Mouse (Mus musculus) kidney, adult 9 months (tissue): ENCODE results near the gene Tnk2.
"Not testable (repeated sequence)": the region's sequence is repeated elsewhere in the genome, so short reads cannot be mapped to it uniquely, and the experiment has no call there.

ENCODE experiments used
- DNase-seq: peaks from one replicate; pipeline ENCODE4 v3.0.0; 2022

Tnk2 gene

DNA sequence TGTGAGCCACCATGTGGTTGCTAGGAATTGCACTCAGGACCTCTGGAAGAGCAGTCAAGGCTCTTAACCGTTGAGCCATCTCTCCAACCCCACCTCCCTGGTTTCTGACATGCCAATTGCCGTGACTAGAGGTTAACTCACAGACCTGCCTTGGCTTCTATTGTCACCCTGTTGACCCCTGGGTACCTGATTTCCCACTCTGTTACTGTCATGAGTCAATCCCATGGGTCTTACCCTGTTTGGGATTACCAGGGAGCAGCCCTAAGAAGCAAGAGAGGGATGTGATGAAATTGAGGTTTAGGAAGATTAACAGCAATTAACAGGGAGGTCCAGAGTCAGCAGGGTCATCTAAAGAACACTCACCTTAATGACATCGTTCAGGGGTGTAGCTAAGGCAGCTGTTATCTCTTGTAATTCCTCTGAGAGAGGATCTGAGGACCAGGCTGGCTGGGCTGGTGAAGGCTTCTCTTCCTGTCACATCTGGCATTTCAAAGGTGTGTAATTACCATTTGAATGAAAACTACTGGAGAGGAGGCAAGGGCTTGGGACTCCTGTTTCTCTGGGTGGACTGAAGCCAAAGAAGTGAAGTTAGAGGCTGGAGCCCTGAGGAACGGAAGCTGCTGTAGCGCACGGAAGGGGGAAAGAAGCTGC lies 6.7 kb upstream of the Tnk2 start:
- no peak for DNase-seq

DNA sequence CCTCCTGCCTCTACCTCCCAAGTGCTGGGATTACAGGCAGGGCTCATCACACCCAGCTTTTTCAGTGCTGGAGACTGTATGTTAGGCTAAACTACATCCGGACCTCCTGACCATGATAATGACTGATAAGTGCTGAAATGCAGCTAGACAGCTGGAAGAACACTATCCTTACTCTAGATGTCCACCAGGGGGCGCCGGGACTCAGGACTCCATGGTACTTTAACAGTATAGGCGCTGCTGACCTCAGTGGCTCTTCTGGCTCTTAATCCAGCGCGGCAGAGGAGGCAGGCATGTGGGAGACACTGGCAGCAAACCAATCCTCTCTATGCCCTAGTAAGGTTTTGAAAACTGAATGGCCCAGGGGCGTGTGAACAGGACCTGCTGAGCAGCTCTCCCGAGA lies 5.2 kb upstream of the Tnk2 start:
- DNase-seq, result peak; percentile 82

DNA sequence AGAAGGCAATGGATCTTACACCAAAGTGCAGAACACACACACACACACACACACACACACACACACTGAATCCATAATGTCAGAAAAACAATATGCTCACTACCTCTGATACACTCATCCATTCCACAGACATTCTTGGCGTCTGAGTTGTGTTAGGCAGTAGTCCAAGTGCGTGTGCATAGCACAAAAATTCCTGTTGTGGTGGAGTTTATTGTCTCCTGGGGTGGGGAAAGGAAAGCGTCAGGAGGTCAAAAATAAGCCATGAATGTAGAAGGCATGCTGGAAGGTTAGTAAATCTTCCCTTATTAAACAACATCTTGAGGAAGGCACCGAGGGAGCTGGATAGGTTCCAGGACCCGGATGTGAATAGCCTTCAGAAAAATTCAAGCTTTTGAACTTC lies 3.6 kb upstream of the Tnk2 start:
- DNase-seq, result peak; percentile 59

DNA sequence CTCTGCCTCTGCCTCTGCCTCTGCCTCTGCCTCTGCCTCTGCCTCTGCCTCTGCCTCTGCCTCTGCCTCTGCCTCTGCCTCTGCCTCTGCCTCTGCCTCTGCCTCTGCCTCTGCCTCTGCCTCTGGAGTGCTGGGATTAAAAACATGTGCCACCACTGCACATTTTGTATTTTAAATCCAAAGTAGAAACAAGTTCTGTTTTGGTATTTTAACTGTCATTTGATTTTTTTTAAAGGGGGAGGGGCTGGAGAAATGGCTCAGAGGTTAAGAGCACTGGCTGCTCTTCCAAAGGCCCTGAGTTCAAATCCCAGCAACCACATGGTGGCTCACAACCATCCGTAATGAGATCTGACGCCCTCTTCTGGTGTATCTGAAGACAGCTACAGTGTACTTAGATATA lies 3.0 kb upstream of the Tnk2 start:
- DNase-seq, result not testable (repeated sequence)

DNA sequence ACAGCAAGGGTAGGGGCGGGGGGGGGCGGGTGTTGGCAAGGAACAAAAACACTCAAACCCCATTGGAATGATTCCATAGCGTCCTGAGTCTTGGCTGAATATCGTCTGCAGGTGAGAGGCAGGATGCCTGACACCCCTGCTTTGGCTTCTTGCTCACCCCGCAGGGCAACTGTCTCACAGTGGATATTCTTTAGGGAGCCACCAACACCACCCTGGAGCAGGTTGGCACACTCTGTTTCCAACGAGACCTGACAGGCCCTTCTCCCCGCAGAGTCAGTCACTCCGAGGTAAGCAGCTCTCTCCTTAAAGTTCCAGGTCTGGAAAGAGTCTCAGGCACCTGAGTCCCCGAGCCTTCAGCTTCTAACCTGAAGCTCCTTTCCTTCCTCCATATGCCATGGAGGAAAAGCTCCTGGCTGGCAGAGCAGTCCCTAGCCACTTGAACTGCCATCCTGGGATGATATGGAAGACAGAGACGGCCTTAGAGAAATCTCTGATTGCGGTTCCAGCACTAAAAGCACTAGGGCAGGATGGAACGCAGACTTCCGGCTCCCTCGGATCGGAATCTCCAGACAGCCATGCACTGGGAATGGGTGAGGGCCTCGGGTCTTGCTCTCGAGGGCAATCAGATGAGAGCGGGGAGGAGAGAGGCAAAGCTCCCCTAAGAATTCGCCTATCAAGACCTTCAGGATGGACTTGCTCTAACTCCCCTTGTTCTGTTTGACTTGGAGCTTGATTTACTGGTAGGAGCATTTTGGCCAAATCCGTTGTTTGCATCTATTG lies 2.0 kb upstream of the Tnk2 start:
- no peak for DNase-seq

DNA sequence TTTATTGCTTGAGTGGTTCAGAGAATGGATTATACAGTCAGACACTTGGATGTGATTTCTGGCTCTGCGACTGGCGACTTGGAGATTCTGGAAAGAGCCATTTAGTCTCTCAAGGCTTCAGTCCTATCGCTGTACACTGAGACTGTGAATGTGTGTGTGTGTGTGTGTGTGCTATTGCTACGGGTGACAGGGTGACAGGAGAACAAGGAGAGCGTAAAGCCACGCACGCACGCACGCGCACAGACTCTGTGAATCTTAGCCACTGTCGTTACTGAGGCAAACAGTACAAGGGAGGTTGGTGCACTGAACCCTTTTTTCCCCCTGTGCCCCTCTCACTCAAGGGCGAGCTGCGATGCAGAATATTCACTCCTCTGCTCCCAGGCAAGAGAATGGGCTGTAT lies 1.4 kb upstream of the Tnk2 start:
- DNase-seq, result no peak

DNA sequence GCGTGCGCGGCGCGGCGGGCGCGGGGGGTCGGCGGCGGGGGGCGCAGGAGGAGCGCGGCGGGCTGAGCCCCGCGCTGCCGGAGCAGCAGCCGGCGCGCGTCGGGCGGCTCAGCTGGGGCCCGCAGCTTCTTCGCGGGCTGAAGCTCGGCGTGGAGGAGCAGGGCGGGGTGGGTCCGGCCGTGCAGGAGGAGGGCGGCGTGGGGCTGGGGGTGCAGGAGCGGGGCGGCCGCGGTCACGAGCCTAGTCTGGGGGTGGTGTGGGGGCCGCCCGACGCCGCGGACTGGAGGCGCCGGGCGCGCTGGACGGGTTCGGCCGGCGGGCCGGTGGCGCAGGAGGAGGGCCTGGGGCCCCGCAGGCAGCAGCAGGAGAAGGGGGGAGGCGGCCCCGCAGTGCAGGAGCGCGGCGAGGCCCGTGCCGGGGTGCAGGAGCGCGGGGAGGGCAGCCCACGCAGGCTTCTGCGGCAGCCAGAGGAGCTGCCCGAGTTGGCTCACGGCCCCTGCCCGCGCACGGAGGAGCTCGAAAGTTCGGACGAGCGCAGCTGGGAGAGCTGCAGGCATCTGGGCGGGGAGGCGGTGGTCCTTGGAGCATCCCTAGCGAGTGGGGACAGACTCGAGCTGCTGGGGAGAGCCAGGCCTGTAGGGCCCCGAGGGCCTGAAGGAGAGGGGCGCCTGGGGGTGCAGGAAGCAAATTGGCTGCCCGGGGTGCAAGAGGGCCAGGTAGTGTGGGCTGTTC lies 561 bp downstream of the Tnk2 start:
- DNase-seq, result peak; percentile 28

DNA sequence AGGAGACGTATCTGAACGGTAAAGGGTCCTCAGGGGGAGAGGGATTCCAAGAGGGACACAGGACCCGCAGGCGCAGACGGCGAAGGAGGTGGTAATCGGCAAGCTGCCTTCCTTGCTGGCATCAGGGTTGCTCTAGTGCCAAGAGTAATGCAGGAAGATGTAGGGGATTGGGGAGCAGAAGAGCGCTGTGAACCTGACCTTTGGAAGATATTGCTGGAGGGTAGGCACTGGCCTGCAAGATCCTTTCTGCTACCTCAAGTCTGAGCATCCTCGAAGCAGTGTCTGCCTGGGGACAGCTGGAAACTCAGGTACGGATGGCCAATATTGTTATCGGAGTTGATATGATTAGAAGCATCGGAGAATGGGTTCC lies 1.1 kb downstream of the Tnk2 start:
- DNase-seq, result no peak

DNA sequence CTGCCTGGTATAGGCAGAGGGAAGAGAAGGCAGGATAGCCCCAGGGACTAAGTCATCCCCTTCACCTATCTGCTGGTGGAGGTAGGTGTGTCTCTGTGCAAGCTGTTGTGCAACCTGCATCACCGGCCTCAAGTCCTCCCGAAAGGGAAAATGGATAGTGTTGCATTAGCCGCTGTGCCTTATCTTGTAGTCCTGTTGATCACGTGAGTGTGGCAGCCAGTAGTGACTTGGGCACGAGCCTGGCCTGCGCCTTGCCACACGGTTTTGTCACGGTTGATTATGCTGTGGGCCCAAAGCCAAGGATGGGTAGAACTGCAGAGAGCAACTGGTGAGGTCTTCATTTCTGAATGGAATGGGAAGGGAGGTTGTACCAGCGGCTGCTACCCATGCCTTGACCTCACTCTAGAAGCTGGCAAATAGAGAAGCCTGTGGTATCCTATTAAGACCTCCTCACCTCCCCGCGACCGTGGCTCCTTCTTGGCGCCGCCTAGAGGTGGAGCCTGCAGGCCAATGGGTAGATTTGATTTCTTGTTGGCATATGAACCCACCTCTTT lies 1.8 kb downstream of the Tnk2 start:
- DNase-seq, result peak; percentile 70

DNA sequence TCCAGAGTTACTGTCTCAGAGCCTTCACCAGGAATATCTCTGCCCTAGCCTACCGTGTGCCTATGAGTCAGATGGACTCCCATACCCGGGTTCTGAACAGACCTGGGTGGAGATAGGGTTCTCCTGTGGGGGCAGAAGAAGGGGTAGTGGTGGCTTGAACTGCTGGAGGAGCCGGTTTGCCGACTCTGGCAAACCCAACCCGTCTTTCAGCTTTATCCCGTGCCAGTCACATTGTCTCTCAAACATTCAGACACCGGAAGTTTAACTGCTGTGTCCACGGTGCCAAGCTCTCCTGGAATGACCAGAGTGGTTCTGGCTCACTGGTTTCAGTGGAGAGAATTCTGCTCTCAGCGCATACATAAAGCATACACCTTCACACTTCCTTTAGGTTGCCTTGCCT lies 2.3 kb downstream of the Tnk2 start:
- no peak for DNase-seq

DNA sequence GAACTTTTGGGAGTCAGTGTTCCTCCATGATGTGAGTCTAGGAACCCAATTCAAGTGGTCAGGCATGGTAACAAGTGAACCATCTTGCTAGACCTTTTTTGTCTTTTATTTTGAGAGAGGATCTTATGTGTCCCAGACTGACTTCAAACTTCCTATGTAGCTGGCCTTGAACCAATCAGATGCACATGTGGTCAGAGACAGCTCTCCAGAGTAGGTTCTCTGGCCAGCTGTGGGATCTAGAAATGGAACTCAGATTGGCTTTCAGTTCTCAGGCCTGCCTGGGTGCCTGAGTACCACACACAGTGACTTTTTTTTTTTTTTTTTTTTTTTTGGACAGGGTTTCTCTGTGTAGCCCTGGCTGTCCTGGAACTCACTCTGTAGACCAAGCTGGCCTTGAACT lies 4.0 kb downstream of the Tnk2 start:
- DNase-seq, result no peak

DNA sequence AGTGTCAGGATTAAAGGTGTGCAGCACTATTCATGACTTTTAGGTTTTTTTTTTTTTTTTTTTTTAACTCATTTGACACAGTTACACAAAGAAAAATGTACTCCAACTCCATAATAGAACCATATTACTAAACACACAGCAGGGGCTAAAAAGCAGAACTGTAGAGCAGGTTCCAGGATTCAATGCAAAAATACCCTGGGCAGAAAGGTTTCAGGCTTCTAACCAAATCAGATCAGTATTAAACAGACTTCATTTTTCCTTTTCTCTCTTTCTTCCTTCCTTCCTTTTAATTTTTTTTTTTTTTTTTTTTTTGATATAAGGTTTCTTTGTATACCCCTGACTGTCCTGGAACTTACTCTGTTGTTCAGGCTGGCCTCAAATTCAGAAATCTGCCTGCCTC lies 6.8 kb downstream of the Tnk2 start:
- no peak for DNase-seq

DNA sequence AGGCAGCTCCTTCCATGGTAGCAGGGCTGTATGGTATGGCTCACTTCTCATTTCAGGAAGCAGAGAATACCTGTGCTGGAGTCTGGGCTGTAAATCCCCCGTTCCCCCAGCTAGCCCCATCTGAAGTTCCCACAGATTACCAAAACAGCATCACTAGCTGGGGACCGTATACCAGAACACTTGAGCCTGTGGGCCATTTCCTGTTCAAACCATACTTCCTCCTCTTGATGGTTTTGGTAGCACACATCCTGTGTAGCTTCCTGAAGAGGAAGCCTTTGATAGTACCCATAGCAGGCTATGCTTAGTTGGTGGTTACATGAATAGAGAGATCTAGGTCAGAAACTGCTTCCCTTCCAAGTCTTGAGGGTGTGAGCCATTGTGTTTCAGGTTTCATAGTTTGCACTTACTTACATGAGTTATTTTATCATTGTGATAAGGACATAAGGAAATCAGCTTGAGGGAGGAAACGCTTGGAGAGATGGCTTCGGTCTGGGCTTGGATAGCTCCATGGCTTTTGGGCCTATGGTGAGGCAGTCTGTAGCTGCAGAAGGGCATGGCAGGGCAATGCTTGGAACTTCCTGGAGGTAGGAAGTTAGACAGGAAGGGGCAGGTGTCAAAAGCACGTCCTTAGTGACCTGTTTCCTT lies 7.4 kb downstream of the Tnk2 start:
- peak; percentile 45 for DNase-seq

DNA sequence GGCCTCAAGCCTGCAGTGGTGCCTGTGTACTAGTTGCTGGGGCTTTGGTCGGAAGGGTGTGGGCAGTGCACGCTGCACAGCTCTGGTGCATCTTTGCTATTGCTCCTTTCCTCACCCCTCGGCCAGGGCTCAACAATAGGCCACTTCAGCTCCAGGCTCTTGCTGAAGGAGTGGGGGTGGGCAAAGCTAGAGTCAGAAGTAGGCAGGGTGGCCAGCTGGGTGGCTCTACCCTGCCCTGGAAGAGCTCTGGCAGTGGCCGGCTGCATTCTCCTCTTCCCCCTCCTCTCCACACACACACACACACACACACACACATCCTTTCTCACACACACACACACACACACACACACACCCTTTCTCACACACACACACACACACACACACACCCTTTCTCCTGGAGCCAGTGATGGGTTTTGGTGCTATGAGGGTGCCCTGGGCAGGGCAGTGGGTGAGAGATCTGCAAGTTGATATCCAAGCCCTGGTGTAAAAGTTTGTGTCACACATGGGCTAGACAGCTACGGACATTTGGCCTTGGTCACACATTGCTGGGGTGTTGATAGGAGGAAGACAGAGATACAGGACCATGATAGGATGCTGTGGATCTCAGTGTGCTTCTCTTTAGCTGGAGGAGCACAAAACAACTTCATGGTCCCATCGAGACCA lies 10.5 kb downstream of the Tnk2 start:
- DNase-seq, result no peak

DNA sequence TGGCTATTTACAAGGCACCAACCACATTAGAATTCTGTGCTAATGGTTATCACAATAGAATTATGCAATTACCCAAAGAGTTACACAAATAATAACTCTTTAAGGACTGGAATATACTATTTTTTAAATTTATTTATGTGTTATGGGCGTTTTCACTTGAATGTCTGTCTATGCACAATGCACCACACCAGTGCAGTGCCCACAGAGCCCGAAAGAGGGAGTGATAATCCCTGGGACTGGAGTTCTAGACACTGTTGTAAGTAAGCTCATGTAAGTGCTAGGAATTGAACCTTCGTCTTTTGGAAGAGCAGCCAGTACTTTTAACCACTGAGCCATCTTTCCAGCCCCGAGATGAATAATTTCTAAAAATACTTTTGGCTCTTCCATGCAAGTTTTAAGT lies 11.9 kb downstream of the Tnk2 start:
- no peak for DNase-seq

DNA sequence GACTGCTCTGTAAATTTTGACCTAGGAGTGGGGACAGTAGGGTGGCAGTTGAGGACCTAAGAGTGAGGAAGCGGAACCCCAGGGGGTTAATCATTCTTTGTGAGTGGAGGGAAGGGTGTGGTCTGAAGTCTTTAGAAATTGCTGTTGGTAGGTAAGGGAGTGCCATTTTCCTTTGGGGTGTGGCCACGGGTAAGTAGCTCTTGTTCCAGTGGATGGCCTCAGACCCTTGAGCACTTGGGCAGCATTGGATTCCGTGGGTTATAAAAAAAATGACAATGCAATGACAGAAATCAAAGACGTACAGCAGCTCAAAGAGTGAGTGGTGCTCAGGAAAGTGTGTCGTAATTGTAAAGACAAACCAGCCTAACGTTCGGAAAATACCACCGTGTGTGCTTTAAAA lies 12.6 kb downstream of the Tnk2 start:
- DNase-seq, result no peak

DNA sequence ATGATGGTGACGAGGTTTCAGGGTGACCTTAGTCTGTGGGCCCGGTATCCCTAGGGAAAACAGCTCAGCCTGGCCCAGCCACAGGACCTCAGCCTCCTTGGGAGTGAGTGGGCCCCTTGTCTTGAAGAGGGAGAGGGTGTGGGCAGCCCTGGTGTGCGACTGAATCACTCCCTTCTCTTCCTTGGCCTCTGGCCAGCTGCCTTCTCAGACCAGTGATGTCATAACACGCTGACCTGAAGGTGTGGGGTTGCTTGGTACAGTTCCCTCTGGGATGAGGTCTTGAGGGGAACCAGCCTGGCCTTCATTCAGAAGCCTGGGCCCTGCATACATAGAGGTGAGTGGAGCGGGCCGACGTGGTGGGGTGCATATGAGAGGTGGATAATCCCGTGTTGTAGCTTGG lies 13.1 kb downstream of the Tnk2 start:
- DNase-seq, result no peak

DNA sequence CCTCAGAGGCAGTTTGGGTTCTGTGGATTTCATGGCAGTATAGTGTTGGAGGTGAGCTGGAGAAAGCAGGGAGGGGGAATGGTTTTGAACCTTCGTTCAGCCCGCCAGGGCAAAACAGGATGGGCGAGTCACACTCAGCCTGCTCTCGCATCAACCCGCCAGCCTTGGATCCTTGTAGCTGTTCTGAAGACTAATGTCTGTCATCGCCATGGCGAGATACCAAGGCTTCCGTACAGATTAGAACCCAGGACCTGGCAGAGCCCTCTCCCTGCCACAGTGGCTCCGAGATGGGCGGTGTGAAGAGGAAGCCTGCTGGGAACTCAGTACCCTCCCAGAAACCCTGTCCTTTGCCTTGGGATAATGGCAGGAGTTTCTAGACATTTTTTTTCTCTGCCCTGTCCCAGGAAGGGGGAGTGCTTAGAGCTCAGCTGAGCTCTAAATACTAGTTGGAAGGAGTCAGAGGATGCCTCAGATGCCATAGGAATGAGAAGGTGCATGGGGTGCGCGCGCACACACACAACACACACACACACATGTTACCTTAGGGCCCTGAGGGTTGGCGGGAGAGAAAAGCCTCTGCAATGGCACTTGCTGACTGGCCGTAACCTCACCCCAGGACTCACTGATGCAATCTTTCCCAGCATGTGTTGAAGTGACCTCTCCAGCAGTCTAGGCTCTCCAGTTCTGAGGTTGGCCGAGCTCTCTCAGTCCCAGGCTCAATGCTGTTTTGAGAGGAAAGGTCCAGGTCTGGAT lies 14.0 kb downstream of the Tnk2 start:
- DNase-seq, result no peak

DNA sequence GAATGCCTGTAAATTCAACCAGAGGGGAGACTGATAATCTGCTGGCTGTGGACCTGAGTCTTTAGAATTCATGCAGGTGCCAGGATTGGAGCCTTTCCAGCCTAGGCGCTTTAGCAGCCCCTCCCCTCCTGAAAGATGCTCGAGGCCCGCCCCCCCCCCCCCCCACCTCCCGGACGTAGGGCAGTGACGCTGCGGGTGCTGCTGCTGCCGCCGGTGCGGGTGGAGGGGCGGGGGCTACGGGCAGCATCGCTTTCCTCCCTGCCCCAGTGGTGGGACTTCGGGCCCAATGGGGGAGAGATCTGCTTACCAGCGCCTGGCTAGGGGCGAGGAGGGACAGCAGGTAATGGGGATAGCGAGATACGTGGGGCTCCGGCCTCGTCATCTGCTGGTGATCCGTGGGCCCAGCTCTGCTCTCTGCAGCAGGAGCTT lies 15.1 kb downstream of the Tnk2 start:
- no peak for DNase-seq

DNA sequence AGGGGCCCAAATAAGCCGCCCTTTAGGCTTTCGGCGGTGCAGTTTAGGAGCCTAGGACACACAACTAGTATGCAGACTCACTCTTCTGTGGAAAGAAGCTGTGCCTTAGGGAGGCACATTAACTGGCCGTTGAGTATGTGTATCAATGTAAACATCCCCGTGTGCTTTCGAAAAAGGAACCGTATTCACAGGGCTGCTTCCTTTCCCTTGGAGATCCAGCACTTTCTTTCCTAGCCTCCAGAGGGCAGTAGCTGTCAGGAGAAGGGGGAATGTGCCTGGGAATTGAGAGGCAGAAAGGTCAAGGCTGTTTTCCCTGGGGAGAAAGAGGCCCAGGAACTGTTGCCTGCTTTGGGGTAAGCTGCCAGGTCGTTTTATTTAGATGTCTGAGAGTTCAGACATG lies 15.7 kb downstream of the Tnk2 start:
- DNase-seq, result peak; percentile 76

DNA sequence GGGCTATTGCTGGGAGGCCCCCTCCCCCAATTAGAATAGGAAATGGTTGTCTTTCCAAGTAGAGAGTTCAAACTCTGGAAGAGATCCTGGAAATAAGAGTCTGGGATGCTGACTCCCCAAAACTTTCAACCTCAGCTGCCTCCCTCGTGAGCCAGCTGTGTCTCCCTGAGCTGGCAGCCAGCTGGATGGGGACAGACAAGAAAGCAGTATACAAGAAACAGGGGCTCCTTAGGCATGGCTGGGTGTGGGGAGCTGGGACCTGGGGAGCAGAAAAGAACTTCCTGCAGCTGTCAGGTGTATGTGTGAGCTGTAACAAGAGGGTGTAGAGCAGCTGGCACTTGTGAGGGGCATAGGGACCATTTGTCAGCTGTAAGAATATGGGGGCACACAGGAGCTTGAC lies 16.4 kb downstream of the Tnk2 start:
- no peak for DNase-seq
